11 mouse cellular contexts compared by ENCODE assay signal in the genomic region with DNA sequence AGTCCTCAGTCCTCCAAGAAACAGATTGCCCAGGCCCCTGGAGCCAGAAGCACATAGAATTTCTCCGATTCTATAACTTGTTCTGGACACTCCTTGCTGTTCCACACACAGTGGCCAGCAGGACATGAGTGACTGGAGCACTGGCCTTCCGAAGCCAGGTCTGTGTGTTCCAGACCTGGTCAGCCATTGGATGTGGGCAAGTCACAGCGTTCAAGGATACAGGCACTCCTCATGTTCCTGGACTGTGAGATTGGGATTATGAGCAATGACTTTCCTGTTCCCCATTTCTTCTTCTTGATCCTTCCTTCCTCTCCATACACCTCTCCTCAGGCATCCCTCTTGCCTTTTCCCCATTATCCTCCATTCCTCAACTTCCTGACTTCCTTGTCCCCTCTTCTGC.
A peak's percentile ranks its signal among the peaks of the same experiment; 100 is the strongest.
DNase-seq lines count a peak whose midpoint lies in the region; ATAC-seq and TF ChIP-seq lines count a peak whose summit lies in the region.
"Had no signal": no experiment of that assay in that cellular context is flagged by ENCODE, and none has a peak within 500 bp of the region (broad histone marks: within the 10 kb centered on the region; RNA-seq: fewer than 3 reads in every experiment).

No protein-coding gene starts in this region.

- no peak for TF ChIP-seq EP300 in stomach, postnatal 0 days (optimal IDR thresholded peaks at IDR 0.05)

- peak; percentile 40 for ATAC-seq in neural tube, embryonic 13.5 days (ENCODE audit: low read depth)
- ATAC-seq in hindbrain, embryonic 12.5 days (ENCODE audit: low FRiP score), result peak; percentile 46
- ATAC-seq in midbrain, embryonic 11.5 days (ENCODE audit: low FRiP score), result peak; percentile 38
- ATAC-seq in stomach, postnatal 0 days (ENCODE audit: low FRiP score, low TSS enrichment), result no peak
- no peak for ATAC-seq in megakaryocyte, adult 5-6 weeks (ENCODE audit: poor library complexity, severe bottlenecking)

- no peak for TF ChIP-seq CTCF in stomach, postnatal 0 days (IDR thresholded peaks at IDR 0.05; ENCODE audit: low read depth)

- H3K4me2 ChIP-seq in neural tube, embryonic 13.5 days, result no peak overlapping the region
- no peak overlapping the region for H3K4me2 ChIP-seq in hindbrain, embryonic 12.5 days (replicated peaks)
- H3K4me2 ChIP-seq in midbrain, embryonic 11.5 days, result no peak overlapping the region
- no peak overlapping the region for H3K4me2 ChIP-seq in stomach, postnatal 0 days (replicated peaks; ENCODE audit: low read depth)
- H3K4me2 ChIP-seq: heart, embryonic 12.5 days had no signal

- H3K9me3 ChIP-seq in neural tube, embryonic 13.5 days, result no peaks in the 10 kb centered on the region
- H3K9me3 ChIP-seq in hindbrain, embryonic 12.5 days (replicated peaks), result no peaks in the 10 kb centered on the region
- H3K9me3 ChIP-seq in midbrain, embryonic 11.5 days (ENCODE audit: control insufficient read depth, low read length), result no peaks in the 10 kb centered on the region
- no peaks in the 10 kb centered on the region for H3K9me3 ChIP-seq in stomach, postnatal 0 days (ENCODE audit: control insufficient read depth, low read length)
- H3K9me3 ChIP-seq: heart, embryonic 12.5 days had no signal

- H3K4me3 ChIP-seq in neural tube, embryonic 13.5 days, result no peak overlapping the region
- H3K4me3 ChIP-seq in hindbrain, embryonic 12.5 days, result no peak overlapping the region
- no peak overlapping the region for H3K4me3 ChIP-seq in midbrain, embryonic 11.5 days (ENCODE audit: low read depth, low read length)
- no peak overlapping the region for H3K4me3 ChIP-seq in stomach, postnatal 0 days (ENCODE audit: low read depth, low read length)
- H3K4me3 ChIP-seq: heart, embryonic 12.5 days; myocyte had no signal

- WGBS in neural tube, embryonic 13.5 days, result 88% methylated on average over 3 of the region's 3 CpGs
- 91% methylated on average over 3 of the region's 3 CpGs for WGBS in hindbrain, embryonic 12.5 days
- 86% methylated on average over 3 of the region's 3 CpGs for WGBS in midbrain, embryonic 11.5 days
- WGBS in stomach, postnatal 0 days, result 82% methylated on average over 3 of the region's 3 CpGs

- no peak overlapping the region for H3K9ac ChIP-seq in neural tube, embryonic 13.5 days
- no peak overlapping the region for H3K9ac ChIP-seq in hindbrain, embryonic 12.5 days
- no peak overlapping the region for H3K9ac ChIP-seq in midbrain, embryonic 11.5 days (ENCODE audit: low read length)
- no peak overlapping the region for H3K9ac ChIP-seq in stomach, postnatal 0 days (ENCODE audit: low read length)
- H3K9ac ChIP-seq: heart, embryonic 12.5 days; liver, embryonic 14.5 days had no signal

- no peaks in the 10 kb centered on the region for H3K36me3 ChIP-seq in neural tube, embryonic 13.5 days
- no peaks in the 10 kb centered on the region for H3K36me3 ChIP-seq in hindbrain, embryonic 12.5 days
- H3K36me3 ChIP-seq in midbrain, embryonic 11.5 days (ENCODE audit: control insufficient read depth, insufficient read depth, low read length), result no peaks in the 10 kb centered on the region
- H3K36me3 ChIP-seq in stomach, postnatal 0 days (ENCODE audit: control insufficient read depth, insufficient read depth, low read length), result no peaks in the 10 kb centered on the region
- H3K36me3 ChIP-seq: heart, embryonic 12.5 days had no signal

- no peak for DNase-seq in neural tube, embryonic 10.5 days (ENCODE audit: extremely low spot score, low spot score)
- peak; percentile 86 for DNase-seq in midbrain, embryonic 11.5 days (ENCODE audit: low spot score, missing footprints)
- DNase-seq in thymus, postnatal 25 days, result no peak
- DNase-seq in stomach, postnatal 0 days (ENCODE audit: low spot score), result no peak
- DNase-seq: adrenal gland, postnatal 36 days had no signal

- H3K4me1 ChIP-seq in neural tube, embryonic 13.5 days (replicated peaks), result peaks cover 32% of the 10 kb centered on the region
- H3K4me1 ChIP-seq in hindbrain, embryonic 12.5 days, result peaks cover 25% of the 10 kb centered on the region
- H3K4me1 ChIP-seq in midbrain, embryonic 11.5 days (ENCODE audit: control insufficient read depth, insufficient read depth, low read length), result peaks cover 17% of the 10 kb centered on the region
- H3K4me1 ChIP-seq in stomach, postnatal 0 days (replicated peaks; ENCODE audit: control insufficient read depth, insufficient read depth), result no peaks in the 10 kb centered on the region

- no peaks in the 10 kb centered on the region for H3K27me3 ChIP-seq in neural tube, embryonic 13.5 days
- H3K27me3 ChIP-seq in hindbrain, embryonic 12.5 days, result no peaks in the 10 kb centered on the region
- no peaks in the 10 kb centered on the region for H3K27me3 ChIP-seq in midbrain, embryonic 11.5 days (ENCODE audit: control insufficient read depth, insufficient read depth, low read length)
- no peaks in the 10 kb centered on the region for H3K27me3 ChIP-seq in stomach, postnatal 0 days (ENCODE audit: control insufficient read depth, insufficient read depth, low read length)
- H3K27me3 ChIP-seq: heart, embryonic 12.5 days had no signal

- peak overlapping the region; percentile 33; the same call in 1 of the 2 replicates for H3K27ac ChIP-seq in neural tube, embryonic 13.5 days (replicated peaks)
- H3K27ac ChIP-seq in hindbrain, embryonic 12.5 days, result peak overlapping the region; percentile 82
- H3K27ac ChIP-seq in midbrain, embryonic 11.5 days (ENCODE audit: low read depth, low read length), result no peak overlapping the region; the same call in 1 of the 2 replicates
- H3K27ac ChIP-seq in stomach, postnatal 0 days (replicated peaks), result no peak overlapping the region
- H3K27ac ChIP-seq: liver, embryonic 14.5 days had no signal

Comparison
In these comparisons a context has a peak if more than half of its experiments do, and no peak if none do; other contexts are left out.
1. ATAC-seq: peak in neural tube, embryonic 13.5 days (single experiment), hindbrain, embryonic 12.5 days (single experiment) and midbrain, embryonic 11.5 days (single experiment); none in stomach, postnatal 0 days (single experiment) and megakaryocyte, adult 5-6 weeks (single experiment).
2. H3K27ac ChIP-seq: peak in neural tube, embryonic 13.5 days (single experiment) and hindbrain, embryonic 12.5 days (single experiment); none in midbrain, embryonic 11.5 days (single experiment) and stomach, postnatal 0 days (single experiment).